Mouse (Mus musculus) ovary, adult 18-20 months (tissue): Measurements from ENCODE around the gene Lrba.

Experiments used
- DNase-seq: peaks from one replicate; pipeline ENCODE4 v3.0.0; 2022; ENCODE audit warnings: low spot score, mixed read lengths

Lrba gene

DNA sequence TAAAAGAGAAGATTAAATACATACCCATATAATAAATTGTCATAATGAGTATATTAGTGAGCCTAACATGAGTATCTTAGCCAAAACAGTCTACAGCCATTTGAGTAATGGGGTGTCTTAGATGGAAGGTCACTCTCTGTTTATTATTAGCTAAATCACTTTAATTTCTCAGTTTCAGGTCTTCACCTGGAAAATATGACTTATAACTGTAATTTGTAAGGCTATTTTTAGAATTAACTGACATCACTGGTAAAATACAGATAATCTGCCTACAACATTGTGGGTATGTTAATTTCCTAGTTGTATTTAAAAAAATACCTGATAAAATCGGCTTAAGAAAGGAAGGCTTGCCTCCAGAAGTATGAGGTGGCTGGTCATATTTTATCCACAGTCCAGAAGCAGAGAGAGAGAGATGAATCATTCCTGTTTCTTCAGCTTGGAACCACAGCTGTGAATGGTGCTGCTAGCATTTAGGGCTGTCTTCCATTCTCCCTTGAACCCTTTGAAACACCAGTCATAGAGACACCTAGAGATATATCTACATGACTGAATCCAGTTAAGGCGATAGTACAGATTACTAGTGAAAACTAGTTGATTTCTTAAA lies 294.1 kb downstream of the Lrba start:
- DNase-seq, result no peak

DNA sequence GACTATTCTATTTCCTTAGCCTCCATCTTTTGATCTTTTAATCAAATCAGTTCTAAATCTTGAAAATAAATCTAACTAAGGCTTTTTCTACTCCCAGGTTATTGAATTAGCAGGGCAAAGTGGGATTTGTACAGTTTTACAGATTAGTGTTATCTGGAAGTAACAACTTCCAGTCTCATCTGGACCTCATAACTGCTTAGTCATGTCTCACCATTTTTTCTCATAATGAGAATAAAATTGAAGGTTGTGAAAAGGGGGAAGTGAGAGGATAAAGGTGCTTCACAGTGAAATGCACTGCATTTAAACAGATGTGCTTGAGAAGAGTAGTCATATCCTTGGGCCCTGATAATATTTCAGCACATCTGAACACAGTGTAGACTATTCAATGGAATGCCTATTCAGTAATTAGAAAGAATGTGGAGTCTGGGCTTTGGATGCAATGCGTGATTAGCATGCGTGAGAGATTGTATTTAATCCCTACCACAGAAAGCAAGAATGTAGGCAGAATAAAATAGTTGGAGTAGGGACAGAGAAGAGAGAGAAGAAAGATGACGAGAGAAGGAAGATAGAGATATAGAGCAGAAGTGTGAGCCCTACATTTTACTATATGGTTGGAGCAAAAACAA lies 298.5 kb downstream of the Lrba start:
- DNase-seq, result no peak

DNA sequence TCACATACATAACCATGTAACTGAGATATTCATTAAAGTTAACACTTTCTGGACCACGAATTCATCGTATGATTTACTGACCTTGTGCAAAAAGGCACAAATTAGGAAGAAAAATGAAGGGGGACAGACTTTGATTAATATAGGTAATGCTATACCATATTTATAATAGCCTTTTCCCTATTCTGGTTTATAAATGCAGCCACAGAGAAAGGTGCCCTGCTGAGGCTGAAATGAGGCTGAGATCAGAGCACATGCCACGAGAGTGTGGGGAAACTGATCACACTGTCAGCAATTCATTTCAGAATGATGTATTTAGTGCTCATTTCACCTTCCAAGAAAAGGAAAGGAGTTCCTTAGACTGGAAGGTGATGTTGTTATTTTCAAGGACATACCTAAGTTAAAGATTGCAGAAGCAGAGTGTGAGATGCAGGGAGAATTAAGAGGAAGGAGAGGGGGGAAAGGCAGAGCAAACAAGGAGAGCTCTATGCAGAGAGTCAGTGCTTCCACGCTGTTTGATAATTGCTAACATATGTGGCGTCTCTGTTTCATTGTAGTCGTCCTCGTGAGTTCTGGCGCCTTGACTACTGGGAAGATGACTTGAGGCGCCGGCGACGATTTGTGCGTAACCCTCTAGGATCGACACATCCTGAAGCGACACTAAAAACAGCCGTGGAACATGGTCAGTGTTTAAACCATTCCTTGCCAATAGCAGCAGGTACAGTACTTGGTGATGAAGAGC lies 307.2 kb downstream of the Lrba start:
- DNase-seq, result no peak

DNA sequence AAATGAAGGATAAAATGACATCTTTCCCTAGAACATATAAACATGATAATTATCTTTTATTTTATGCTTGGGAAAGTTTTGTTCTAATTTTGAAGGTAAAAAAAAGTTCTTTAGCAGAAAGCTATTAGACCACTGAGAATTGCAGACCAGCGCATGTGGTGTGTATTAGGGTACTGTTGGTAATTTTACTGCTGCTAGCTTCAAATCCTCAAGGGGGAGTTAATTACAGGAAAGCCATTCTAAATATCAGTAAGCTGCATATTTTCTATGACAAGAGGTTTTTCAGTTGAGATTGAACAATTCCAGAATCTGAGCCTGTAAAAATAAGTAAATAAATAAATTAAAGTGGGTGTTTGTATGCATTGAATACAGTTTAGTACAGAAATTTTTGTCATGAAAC lies 312.3 kb downstream of the Lrba start:
- DNase-seq, result no peak

DNA sequence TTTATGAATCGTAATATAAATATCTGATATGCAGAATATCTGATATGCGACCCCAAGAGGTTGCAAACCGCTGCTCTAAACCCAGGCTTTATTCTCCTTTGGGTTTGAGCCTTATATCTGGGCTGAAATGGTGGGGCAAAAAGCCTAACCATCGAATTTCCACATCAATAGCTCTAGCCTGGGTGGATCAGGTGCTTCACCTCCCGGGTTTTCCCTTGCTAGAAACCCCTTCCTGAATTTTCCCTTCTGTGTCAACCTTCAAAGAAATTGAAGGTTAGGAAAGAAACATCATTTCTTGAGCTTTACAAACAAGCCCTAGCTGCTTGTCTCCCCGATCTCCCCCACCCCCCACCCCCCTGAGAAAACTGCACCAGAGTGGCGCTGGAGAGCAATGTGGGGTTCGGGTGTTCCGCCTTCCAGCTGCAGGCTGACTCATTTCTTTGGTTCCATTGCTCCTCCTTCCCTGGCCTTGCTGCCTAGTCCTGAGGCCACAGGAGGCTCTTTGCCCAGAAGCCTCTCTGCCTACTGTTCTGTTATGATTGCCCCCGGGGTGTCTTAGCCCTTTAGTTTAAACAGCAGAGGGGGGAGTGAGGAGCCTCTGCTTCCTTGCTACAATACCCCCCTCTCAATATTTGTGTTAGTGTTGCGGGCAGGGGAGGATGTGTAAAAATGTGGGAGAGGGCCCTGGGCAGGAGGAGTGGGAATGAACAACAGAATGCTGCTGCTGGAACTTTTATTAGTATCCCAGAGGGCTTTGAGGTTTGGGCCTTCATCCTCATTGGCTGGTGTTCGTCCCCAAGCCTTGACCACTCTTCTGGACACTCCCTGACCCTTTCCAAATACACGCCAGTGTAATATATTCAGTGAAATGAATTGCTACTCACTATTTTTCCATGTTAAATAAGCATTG lies 314.4 kb downstream of the Lrba start:
- DNase-seq, result no peak

DNA sequence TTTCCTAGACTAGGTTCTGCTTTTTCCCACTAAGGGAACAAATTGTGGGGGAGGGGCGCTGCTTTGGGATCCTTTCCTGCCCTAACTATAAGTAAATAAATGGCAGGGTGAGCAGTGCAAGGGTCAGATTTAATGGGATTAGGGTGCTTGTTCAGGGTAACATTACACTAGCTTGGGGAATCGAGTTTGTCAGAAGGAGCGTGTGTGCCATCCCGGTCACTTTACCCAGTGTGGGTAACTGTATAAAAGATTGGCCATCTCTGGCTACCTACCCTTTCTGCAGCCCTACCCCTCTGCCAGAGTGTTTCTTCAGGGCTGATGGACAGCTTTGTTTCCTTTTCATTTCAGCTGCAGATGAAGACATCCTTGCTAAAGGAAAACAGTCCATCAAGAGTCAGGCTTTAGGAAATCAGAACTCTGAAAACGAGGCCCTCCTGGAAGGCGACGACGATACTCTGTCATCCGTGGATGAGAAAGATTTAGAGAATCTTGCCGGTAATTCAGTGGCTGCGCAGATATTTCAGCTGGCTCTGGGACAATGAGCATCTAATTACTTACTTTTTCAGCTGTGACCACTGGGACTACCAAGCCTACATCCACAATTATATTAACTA lies 315.2 kb downstream of the Lrba start:
- no peak for DNase-seq

DNA sequence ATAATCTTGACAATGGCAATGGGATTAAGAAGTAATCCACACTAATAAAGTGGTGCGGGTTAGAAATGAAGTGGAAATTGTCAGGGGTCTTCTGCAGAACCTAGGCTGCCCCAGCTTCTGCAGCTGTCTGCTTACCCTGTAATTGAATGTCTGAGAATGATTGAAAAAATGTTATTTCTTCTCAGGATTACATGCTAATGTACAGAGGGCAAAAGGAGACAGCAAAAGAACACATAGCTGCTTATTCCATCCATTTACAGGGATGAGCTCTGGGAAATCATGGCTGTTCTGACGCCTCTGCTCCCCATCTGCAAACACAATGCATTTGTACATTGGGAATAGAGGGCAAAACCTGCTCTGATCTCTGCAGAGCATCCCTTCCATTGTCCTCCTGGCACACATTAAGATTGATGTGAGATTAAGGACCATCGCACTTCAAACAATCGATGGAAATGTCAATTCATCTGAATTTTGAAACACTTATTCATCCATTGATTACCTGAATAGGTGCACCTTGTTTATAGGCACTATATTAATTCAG lies 316.7 kb downstream of the Lrba start:
- DNase-seq, result no peak

DNA sequence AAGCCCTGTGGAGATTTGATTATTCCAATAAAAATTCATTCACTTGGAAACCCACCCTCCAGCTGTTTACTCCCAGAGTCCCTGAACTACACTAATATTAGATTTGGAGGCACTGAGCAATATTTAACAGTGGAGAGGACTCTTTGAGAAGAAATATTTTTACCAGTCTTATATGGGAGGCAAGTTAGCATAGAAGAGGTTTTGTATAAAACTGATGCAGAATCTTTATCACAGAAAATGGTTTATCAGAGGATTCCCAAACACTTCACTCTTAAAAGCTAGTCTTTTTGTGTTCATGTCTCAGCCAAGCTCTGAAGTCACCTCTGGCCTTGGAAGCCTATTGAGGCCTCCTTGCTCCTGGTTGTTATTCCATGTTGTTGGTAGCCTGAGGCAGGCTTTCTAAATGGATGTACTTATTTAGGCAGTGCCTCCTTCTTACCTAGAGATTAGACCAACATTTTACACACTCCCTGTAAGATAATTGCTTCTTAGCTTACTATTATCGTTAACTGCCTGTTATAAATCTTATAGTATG lies 317.4 kb downstream of the Lrba start:
- no peak for DNase-seq

DNA sequence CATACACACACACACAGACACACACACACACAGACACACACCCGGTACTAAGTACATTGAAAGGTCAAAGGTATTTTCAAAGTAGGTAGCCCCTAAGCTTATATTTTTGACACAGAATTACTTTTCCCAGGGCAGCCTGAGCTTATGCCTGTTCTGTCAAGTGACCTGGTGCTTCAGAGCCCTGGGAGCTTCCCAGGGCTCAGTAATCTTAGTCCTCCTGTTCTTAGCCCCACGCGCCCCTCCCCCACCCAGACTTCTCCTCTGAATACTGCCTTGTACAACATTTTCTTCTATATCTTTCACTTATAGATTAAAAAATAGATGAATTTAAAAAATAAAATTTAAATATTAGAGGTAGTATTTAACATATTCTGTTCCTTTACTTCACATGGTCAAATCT lies 320.3 kb downstream of the Lrba start:
- no peak for DNase-seq

DNA sequence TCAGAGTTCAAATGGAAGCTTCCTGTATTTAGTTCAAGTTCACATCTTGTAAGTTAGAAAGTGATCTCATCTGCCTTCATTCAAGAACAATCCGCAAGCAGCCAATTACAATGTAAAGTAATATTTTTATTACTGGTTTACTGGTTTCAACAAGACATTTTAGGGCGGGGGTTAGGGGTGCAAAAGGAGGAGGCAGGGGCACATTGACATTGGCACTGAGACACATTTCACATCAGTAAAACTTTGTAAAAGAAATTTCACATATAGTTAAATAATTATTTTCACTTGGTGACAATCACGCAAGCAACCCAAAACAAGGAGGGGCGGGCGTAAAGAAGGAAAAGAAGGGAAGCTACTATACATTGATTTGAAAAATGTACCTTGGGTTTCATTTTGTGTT lies 321.5 kb downstream of the Lrba start:
- no peak for DNase-seq

DNA sequence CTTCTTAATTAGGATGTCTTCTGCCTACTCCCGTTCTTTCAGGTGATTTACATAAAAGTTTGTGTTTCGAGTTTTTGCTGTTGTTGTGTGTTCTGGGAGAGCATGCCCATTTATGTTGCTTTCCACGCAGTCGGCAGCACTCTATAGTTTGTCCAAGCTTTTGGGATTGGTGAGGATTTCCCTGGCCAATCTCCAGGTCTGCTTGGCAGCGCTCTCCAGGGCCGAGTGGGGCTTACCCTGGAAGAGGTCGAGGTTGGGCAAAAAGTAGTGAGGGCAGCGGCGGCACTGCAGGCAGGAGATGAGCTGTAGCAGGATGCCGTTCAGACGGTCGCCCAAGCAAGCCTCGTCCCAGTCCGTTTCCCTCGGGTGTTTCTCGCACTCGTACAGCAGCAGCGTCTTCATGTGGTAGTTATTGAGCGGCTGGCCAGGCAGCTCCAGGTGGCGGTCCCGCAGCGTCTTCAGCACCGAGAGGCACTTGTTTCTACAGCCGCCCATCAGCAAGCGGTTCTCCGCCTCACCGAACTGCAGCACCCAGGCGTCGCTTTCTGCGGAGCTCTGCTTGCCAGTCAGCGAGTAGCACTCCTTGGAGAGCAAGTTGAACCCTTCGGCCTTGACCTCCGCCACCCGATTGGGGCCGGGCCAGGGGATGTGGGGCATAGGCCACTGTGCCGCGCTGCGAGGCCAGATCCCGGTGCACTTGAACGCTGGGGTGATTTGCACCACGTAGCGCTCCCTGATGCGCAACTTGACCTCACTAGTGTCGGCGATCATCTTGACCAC lies 322.2 kb downstream of the Lrba start:
- no peak for DNase-seq

DNA sequence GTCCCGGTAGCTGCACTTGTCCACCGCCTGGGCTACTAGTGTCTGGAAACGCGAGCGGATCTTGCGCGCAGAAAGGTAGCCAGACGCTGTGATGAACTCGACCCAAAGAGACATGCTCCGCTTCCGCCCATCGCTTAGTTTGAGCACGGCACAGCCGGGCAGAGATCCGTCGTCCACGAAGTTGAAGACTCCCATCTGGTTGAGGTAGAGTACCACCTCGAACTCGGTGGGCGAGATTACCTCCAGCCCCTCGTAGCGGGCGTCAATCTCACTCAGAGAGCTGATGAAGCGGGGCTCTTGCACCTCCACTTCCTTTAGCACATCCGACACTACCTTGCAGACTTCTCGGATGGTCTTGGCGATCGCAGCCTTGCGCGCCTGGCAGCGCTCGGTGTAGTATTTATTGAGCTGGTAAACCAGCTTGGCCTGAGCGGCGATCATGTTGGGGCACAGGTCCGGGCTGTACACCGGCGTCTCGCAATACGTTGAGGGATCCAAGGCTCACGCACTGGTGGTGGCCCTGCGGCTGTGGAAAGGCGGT lies 322.8 kb downstream of the Lrba start:
- DNase-seq, result no peak

DNA sequence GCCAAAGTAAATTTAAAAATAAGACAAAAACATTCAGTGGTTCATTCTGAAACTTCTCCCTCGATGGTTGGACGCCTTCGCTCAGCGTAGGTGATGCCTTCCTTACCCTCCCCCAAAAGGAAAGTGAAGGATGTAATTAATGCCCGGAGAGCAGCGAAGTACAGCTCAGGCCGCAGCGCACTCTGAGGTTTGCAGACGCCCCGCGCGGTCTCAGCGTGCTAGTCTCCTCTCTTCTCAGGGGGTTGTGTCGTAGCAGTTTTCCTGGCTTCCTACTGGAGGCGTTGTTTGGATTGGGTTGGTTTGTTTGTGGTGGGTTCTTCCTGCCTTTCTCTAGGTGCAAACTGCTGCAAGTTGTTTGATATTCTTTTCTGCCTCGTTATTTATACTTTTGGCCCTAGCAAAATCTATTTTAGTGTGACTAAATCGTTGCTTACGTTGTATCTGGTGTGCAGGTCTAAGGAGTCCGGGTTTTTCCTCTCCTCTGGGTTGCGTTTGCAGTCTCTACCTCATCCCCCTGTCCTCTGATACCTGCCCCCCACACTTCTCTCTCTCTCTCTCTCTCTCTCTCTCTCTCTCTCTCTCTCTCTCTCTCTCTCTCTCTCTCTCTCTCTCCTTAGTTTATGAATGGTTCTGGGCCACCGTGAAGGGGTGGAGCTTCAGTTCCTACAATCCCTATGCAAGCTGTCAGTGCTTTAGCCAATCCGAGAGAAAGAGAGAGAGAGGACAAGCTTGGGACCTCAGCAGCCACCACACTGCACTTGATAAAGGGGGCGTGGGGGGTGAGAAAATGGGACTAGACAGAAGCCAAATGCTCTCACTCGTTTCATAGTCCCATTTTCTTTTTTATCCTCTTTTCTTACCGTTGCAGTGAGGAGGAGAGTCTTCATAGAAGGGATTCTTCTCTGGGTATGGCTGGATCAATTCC lies 323.9 kb downstream of the Lrba start, which contains the start of gene Mab21l2:
Mab21l2 (minus strand) TSS at position 539 of the 925 bp plus-strand sequence.
- DNase-seq, result no peak

DNA sequence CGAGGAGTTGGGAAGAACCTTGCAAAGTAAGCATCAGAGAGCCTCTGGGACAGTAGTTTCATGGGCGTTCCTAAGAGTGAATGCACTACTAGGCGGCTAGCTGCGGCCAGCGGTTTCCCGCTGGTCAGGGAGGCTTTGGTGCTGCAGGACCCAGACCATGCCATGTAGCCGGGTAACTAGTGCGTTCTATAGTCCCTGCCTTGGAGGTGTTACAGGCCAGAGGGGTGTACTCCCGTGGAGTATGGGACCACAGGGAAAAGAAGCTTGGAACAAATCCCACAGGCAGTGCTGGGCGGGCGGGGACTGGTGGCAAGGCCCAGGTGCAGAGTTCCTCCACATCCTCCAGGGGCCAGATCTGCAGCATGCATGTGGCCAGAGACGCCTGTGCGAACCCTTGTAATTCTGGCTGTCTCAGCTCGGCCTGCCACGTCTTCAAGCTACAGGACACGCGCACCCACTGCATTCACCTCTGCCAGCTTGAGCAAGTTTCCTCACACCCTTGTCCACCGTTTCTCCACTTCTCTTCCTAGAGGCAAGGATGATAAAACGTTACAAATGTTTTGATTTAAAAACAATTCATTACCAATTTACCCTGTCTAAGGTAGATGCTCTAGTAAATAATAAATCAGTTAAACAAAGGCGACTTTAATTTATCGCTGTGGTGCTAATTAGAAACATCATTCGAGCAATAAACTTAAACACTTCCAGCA lies 326.0 kb downstream of the Lrba start:
- no peak for DNase-seq

DNA sequence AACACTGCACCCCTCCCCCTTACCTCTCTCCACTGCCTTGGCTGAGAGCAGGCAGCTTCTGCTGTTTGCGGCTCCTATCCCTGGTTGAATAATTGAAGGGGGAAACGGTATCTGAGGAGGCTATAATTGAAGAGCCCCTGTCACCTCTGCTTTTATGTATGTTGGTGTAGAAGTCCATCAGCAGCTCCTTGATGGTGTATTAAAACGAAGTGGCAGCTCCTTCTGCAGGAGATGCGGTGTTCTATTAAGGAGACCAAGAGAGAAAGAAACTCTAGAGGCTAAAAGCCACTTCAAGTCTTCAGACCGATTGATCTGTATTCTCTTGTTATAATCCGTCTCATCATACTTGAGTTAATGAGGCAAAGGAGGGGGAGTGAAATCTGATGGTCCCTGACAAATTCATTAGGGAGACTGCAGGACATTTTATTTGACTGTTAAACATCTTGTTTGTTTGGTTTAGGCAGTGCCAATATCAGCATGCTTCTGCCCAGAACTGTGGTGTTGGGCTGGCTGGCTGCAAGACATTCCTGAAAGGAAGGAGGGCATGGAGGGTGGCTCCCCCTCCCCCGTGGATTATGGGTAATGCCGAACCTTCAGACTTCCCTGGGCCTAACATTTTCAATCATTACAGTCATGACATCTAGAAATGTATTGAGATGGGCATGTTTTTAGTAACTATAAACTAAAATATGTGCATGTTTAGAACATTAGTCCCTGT lies 326.7 kb downstream of the Lrba start:
- DNase-seq, result no peak

DNA sequence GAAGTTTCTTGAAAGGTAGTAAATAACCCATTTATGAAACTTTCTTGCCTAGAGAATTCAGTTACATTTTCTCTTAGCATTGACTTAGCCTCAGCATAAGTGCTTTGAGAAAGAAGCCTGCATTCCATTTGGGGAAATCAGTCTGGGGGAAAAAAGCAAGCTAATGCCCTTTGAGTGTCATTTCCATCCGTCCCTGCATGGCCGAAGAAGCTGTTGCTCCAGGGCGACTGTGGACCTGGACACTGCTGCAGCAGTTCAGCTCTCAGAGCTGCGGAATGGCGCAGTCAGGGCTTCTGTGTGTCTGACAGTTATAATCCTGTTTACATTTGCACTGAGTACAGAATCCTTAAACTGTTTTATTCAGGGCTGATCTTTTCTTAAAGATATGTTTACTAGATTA lies 327.7 kb downstream of the Lrba start:
- no peak for DNase-seq

DNA sequence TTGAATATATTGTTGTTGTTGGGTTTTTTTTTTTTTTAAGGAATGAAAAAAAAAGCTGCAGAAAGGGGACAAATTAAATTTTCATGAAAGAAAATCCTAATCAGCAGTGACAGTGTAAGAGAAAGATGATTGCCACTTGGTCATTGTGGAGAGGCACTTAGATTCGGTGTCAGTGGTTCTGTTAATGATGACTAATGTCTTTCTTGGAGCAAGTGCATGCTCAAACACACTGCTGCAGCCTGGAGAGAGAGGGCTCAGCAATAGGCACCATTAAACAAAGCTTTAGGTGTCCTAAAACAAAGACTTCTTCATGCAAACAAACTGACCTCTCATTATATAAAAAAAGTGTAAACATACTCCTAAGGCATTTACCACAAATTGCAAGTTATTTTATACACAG lies 334.5 kb downstream of the Lrba start:
- DNase-seq, result no peak

DNA sequence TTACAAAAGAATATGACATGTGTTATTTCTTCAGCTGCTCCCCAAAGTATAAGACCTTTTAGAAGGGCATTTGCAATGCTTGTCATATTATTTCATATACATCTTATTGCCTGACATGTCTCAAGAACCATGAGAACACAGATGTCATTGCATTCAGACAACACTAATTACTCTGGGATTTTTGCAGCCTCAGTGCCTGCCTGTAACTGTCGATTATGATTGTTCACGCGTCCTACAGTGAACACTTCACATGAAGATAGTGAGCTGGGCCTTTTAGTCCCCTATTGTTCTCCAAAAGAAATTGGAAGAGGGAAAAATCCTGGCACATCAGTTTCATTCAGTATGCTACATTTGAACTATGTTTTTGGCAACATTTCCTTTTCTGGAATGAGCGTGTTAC lies 335.2 kb downstream of the Lrba start:
- no peak for DNase-seq
